Mouse (Mus musculus): Measurements from ENCODE around the gene Tent4a. TPM values are rescaled to one million over a fixed set of nuclear protein-coding genes. Genes with fewer than 3 reads are reported as not detected.

The Tent4a gene
- polyA plus RNA-seq, 1 experiment from 2014 or later = 8.4 TPM

DNA sequence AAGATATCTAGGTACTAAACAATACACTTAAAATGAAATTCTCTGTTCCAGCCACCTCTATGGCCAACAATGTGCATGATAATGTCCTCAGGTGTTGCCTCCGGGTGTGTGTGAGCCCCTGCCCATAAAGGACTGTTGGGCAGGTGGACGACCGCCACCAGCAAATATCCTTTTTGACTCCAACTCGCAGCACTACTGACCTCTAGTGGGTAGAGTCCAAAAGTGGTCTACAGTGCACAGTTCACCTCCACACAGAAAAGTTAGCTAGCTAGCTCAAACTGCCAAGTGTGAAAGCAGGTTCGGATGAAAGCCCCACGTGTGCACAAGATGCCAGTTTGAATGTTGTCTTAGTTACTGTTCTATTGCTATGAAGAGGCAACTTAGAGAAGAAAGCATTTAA is 49.1 kb downstream of the Tent4a start:
- WGBS = 23% methylated on average over 6 of the region's 6 CpGs
- no peak overlapping the region for H3K9ac ChIP-seq (ENCODE audit: low read length)
- no peak overlapping the region for H3K4me3 ChIP-seq (ENCODE audit: low read depth, low read length)
- DNase-seq (ENCODE audit: low spot score) = peak; percentile 64
- H3K27ac ChIP-seq (replicated peaks; ENCODE audit: low read depth, low read length) = no peak overlapping the region
- peaks cover 43% of the 10 kb centered on the region for H3K27me3 ChIP-seq (ENCODE audit: control insufficient read depth, insufficient read depth, low read length)
- H3K4me1 ChIP-seq (ENCODE audit: control insufficient read depth, insufficient read depth, low read length) = peaks cover 14% of the 10 kb centered on the region
- ATAC-seq (ENCODE audit: insufficient number of reproducible peaks, low FRiP score, low TSS enrichment, low read depth) = no peak; the same call in 1 of the 2 replicates
- no peaks in the 10 kb centered on the region for H3K36me3 ChIP-seq (ENCODE audit: control insufficient read depth, insufficient read depth, low read length)
- H3K4me2 ChIP-seq (ENCODE audit: low read depth, severe bottlenecking) = no peak overlapping the region
- no peaks in the 10 kb centered on the region for H3K9me3 ChIP-seq (ENCODE audit: control insufficient read depth, low read length)

GRCm38 (mm10) chr13:69482751-69483150 is 51.7 kb downstream of the Tent4a start:
- Histone ChIP-seq H3K27me3 (ENCODE audit: control insufficient read depth, insufficient read depth, low read length) (peaks cover 34% of the 10 kb centered on the region), H3K9me3 (ENCODE audit: control insufficient read depth, low read length) (no peaks in the 10 kb centered on the region), H3K4me1 (ENCODE audit: control insufficient read depth, insufficient read depth, low read length) (peaks cover 12% of the 10 kb centered on the region), H3K9ac (ENCODE audit: low read length) (no peak overlapping the region), H3K36me3 (ENCODE audit: control insufficient read depth, insufficient read depth, low read length) (no peaks in the 10 kb centered on the region), H3K4me3 (ENCODE audit: low read depth, low read length) (no peak overlapping the region), H3K27ac (replicated peaks; ENCODE audit: low read depth, low read length) (no peak overlapping the region), H3K4me2 (ENCODE audit: low read depth, severe bottlenecking) (no peak overlapping the region)
- DNase-seq (ENCODE audit: low spot score) (no peak), ATAC-seq (ENCODE audit: insufficient number of reproducible peaks, low FRiP score, low TSS enrichment, low read depth) (no peak)
- WGBS = 46% methylated on average over 8 of the region's 8 CpGs

- WGBS = under 1% methylated on average over 30 of the region's 30 CpGs
- H3K36me3 ChIP-seq (ENCODE audit: control insufficient read depth, insufficient read depth, low read length) = no peaks in the 10 kb centered on the region
- H3K27me3 ChIP-seq (ENCODE audit: control insufficient read depth, insufficient read depth, low read length) = peaks cover 31% of the 10 kb centered on the region
- H3K4me3 ChIP-seq (ENCODE audit: low read depth, low read length) = peak overlapping the region; percentile 5; the same call in 1 of the 2 replicates
- no peaks in the 10 kb centered on the region for H3K9me3 ChIP-seq (ENCODE audit: control insufficient read depth, low read length)
- peak; percentile 40 for DNase-seq (ENCODE audit: low spot score)
- no peak overlapping the region for H3K27ac ChIP-seq (replicated peaks; ENCODE audit: low read depth, low read length)
- peaks cover 12% of the 10 kb centered on the region for H3K4me1 ChIP-seq (ENCODE audit: control insufficient read depth, insufficient read depth, low read length)
- ATAC-seq (ENCODE audit: insufficient number of reproducible peaks, low FRiP score, low TSS enrichment, low read depth) = peak; percentile 29; the same call in 1 of the 2 replicates
- H3K9ac ChIP-seq (ENCODE audit: low read length) = no peak overlapping the region
- peak overlapping the region; percentile 44 for H3K4me2 ChIP-seq (ENCODE audit: low read depth, severe bottlenecking)
These were observed 52.5 kb downstream of the Tent4a start for GRCm38 (mm10) chr13:69481634-69482505.

DNA sequence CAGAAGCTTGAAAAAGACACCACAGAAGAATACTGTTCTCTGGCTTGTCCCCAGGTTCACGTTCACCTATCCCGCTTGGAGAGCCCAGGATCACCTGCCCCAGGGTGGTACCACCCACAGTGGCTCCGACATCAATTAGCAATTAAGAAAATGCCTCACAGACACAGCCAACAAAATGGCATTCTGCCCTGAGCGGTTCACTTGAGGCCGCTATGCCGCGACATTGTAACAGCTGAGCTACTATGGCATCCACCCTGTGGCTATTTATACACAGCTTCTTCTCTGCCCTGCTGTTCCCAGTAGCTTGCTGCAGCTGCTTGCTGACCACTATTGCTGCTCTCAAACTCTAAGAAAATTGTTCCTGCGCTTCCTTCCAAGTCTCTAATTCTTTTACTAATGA is 53.4 kb downstream of the Tent4a start:
- Histone ChIP-seq H3K4me2 (ENCODE audit: low read depth, severe bottlenecking) (peak overlapping the region; percentile 44; the same call in 1 of the 2 replicates), H3K36me3 (ENCODE audit: control insufficient read depth, insufficient read depth, low read length) (no peaks in the 10 kb centered on the region), H3K27ac (replicated peaks; ENCODE audit: low read depth, low read length) (no peak overlapping the region), H3K4me3 (ENCODE audit: low read depth, low read length) (no peak overlapping the region), H3K9me3 (ENCODE audit: control insufficient read depth, low read length) (no peaks in the 10 kb centered on the region), H3K4me1 (ENCODE audit: control insufficient read depth, insufficient read depth, low read length) (peaks cover 12% of the 10 kb centered on the region), H3K9ac (ENCODE audit: low read length) (no peak overlapping the region), H3K27me3 (ENCODE audit: control insufficient read depth, insufficient read depth, low read length) (peaks cover 29% of the 10 kb centered on the region)
- ATAC-seq (ENCODE audit: insufficient number of reproducible peaks, low FRiP score, low TSS enrichment, low read depth) = no peak
- WGBS = 9% methylated on average over 8 of the region's 8 CpGs
- DNase-seq (ENCODE audit: low spot score) = no peak

- WGBS = 59% methylated on average over 2 of the region's 2 CpGs
- Histone ChIP-seq H3K4me2 (ENCODE audit: low read depth, severe bottlenecking) (no peak overlapping the region), H3K4me1 (ENCODE audit: control insufficient read depth, insufficient read depth, low read length) (peaks cover 12% of the 10 kb centered on the region), H3K27me3 (ENCODE audit: control insufficient read depth, insufficient read depth, low read length) (peaks cover 29% of the 10 kb centered on the region), H3K4me3 (ENCODE audit: low read depth, low read length) (no peak overlapping the region), H3K27ac (replicated peaks; ENCODE audit: low read depth, low read length) (no peak overlapping the region), H3K9me3 (ENCODE audit: control insufficient read depth, low read length) (no peaks in the 10 kb centered on the region), H3K36me3 (ENCODE audit: control insufficient read depth, insufficient read depth, low read length) (no peaks in the 10 kb centered on the region), H3K9ac (ENCODE audit: low read length) (no peak overlapping the region)
- no peak for DNase-seq (ENCODE audit: low spot score)
- no peak for ATAC-seq (ENCODE audit: insufficient number of reproducible peaks, low FRiP score, low TSS enrichment, low read depth)
These were observed 54.5 kb downstream of the Tent4a start for GRCm38 (mm10) chr13:69479906-69480305.

- Histone ChIP-seq H3K9ac (ENCODE audit: low read length) (no peak overlapping the region), H3K27me3 (ENCODE audit: control insufficient read depth, insufficient read depth, low read length) (peaks cover 25% of the 10 kb centered on the region), H3K27ac (replicated peaks; ENCODE audit: low read depth, low read length) (no peak overlapping the region), H3K9me3 (ENCODE audit: control insufficient read depth, low read length) (no peaks in the 10 kb centered on the region), H3K4me1 (ENCODE audit: control insufficient read depth, insufficient read depth, low read length) (peaks cover 12% of the 10 kb centered on the region), H3K36me3 (ENCODE audit: control insufficient read depth, insufficient read depth, low read length) (no peaks in the 10 kb centered on the region), H3K4me2 (ENCODE audit: low read depth, severe bottlenecking) (no peak overlapping the region), H3K4me3 (ENCODE audit: low read depth, low read length) (no peak overlapping the region)
- DNase-seq (ENCODE audit: low spot score) (no peak), ATAC-seq (ENCODE audit: insufficient number of reproducible peaks, low FRiP score, low TSS enrichment, low read depth) (no peak)
- WGBS = 93% methylated on average over 6 of the region's 6 CpGs
These were observed 55.7 kb downstream of the Tent4a start for GRCm38 (mm10) chr13:69478703-69479102.

GRCm38 (mm10) chr13:69460635-69461465 is 73.6 kb downstream of the Tent4a start:
- peak; percentile 77 for DNase-seq (ENCODE audit: low spot score)

DNA sequence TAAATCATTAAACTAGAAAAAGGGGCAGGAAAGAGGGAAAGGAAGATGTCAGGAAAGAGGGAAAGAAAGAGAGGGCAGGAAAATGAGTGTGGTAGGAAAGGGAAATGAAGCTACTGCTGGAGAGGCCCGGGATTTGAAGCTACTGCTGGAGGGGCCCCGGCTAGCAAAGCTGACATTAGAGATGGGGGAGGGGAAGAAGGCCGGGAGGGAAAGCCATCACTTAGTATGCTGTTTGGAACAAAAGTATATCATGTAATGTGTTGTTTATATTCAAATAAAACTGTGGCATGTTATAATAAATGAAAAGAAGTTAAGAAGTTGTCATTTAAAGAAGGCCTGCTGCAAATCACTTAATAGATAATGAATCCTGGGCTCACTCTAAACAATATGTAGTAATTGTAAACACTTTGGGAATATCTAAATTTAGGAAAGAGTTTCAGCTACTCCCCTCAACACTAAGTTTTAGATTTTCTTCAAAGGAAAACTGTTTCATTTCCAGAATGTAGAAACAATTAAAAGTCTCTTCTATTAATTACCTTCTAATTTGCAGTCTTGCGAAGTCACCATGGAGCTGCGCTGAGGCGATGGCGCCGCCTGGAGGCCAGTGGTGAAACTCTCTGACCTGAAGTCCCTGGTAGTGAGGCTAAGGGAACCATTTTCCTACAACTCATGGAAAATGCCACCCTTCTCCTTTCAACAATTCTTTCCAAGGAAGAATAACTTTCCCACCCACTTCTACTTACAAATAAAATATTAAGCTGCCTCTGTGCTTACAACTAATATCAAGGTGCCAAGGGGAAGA is 74.6 kb downstream of the Tent4a start:
- Histone ChIP-seq H3K27ac (replicated peaks; ENCODE audit: low read depth, low read length) (no peak overlapping the region), H3K4me3 (ENCODE audit: low read depth, low read length) (no peak overlapping the region), H3K36me3 (ENCODE audit: control insufficient read depth, insufficient read depth, low read length) (no peaks in the 10 kb centered on the region), H3K4me2 (ENCODE audit: low read depth, severe bottlenecking) (no peak overlapping the region), H3K9me3 (ENCODE audit: control insufficient read depth, low read length) (no peaks in the 10 kb centered on the region), H3K9ac (ENCODE audit: low read length) (no peak overlapping the region), H3K27me3 (ENCODE audit: control insufficient read depth, insufficient read depth, low read length) (no peaks in the 10 kb centered on the region), H3K4me1 (ENCODE audit: control insufficient read depth, insufficient read depth, low read length) (0 out of 2 replicates have a peak, but pooled peaks cover 7% of the 10 kb centered on the region)
- DNase-seq (ENCODE audit: low spot score) (peak; percentile 71), ATAC-seq (ENCODE audit: insufficient number of reproducible peaks, low FRiP score, low TSS enrichment, low read depth) (no peak)
- 14% methylated on average over 8 of the region's 8 CpGs for WGBS

More at GRCm38 (mm10) chr13:69460635-69461465, 73.6 kb downstream of the Tent4a start:
- Histone ChIP-seq H3K9me3 (ENCODE audit: control insufficient read depth, low read length) (no peaks in the 10 kb centered on the region), H3K27me3 (ENCODE audit: control insufficient read depth, insufficient read depth, low read length) (no peaks in the 10 kb centered on the region), H3K4me3 (ENCODE audit: low read depth, low read length) (no peak overlapping the region), H3K36me3 (ENCODE audit: control insufficient read depth, insufficient read depth, low read length) (no peaks in the 10 kb centered on the region), H3K4me2 (ENCODE audit: low read depth, severe bottlenecking) (no peak overlapping the region), H3K27ac (replicated peaks; ENCODE audit: low read depth, low read length) (no peak overlapping the region), H3K9ac (ENCODE audit: low read length) (no peak overlapping the region), H3K4me1 (ENCODE audit: control insufficient read depth, insufficient read depth, low read length) (0 out of 2 replicates have a peak, but pooled peaks cover 2% of the 10 kb centered on the region)
- ATAC-seq (ENCODE audit: insufficient number of reproducible peaks, low FRiP score, low TSS enrichment, low read depth) = peak; percentile 37; the same call in 1 of the 2 replicates
- WGBS = 51% methylated on average over 17 of the region's 17 CpGs

Data from limb, embryonic 11.5 days (tissue).